Comparison of ENCODE assay signal across 12 mouse cellular contexts in genomic region chr19:47891562-47892312, GRCm38 (mm10). TPM values are rescaled to one million over a fixed set of nuclear protein-coding genes. Genes with fewer than 3 reads are reported as not detected.
DNase-seq lines count a peak whose midpoint lies in the region; ATAC-seq lines count a peak whose summit lies in the region.
"Had no signal": no experiment of that assay in that cellular context is flagged by ENCODE, and none has a peak within 500 bp of the region (broad histone marks: within the 10 kb centered on the region; RNA-seq: fewer than 3 reads in every experiment).

No protein-coding gene starts in this region.

- WGBS in embryonic facial prominence, embryonic 13.5 days, result 89% methylated on average over 11 of the region's 11 CpGs
- WGBS in embryonic facial prominence, embryonic 10.5 days, result 86% methylated on average over 11 of the region's 11 CpGs
- WGBS in heart, embryonic 12.5 days, result 68% methylated on average over 11 of the region's 11 CpGs

- H3K9ac ChIP-seq in embryonic facial prominence, embryonic 13.5 days, result no peak overlapping the region
- H3K9ac ChIP-seq in heart, embryonic 12.5 days, result no peak overlapping the region
- H3K9ac ChIP-seq: liver, embryonic 15.5 days; neural tube, embryonic 12.5 days had no signal

- no peak for DNase-seq in embryonic facial prominence, embryonic 10.5 days (ENCODE audit: low spot score)
- DNase-seq in kidney, adult 8-10 months, result peak; percentile 51 to 52
- peak; percentile 54 for DNase-seq in lung, postnatal 36 days
- no peak for DNase-seq in liver
- no peak for DNase-seq in yolk sac, embryonic 10.5 days (ENCODE audit: low spot score)
- DNase-seq in layer of hippocampus, postnatal 25 days (ENCODE audit: extremely low spot score in 1 of 2, low spot score in 1 of 2), result no peak
- DNase-seq: cerebellum, postnatal 14 days had no signal

- H3K36me3 ChIP-seq in embryonic facial prominence, embryonic 13.5 days, result peaks cover 38% of the 10 kb centered on the region
- H3K36me3 ChIP-seq in embryonic facial prominence, embryonic 10.5 days (replicated peaks), result peaks cover 43% of the 10 kb centered on the region
- peaks cover 41% of the 10 kb centered on the region for H3K36me3 ChIP-seq in heart, embryonic 12.5 days

- H3K4me3 ChIP-seq in embryonic facial prominence, embryonic 13.5 days, result no peak overlapping the region
- no peak overlapping the region for H3K4me3 ChIP-seq in embryonic facial prominence, embryonic 10.5 days
- no peak overlapping the region for H3K4me3 ChIP-seq in heart, embryonic 12.5 days
- H3K4me3 ChIP-seq: forebrain, embryonic 10.5 days; liver, embryonic 15.5 days; neural tube, embryonic 12.5 days had no signal

- H3K4me2 ChIP-seq in embryonic facial prominence, embryonic 13.5 days, result no peak overlapping the region
- no peak overlapping the region for H3K4me2 ChIP-seq in heart, embryonic 12.5 days
- H3K4me2 ChIP-seq: neural tube, embryonic 12.5 days had no signal

- no peak for ATAC-seq in embryonic facial prominence, embryonic 13.5 days (ENCODE audit: insufficient number of reproducible peaks, insufficient read depth, low FRiP score, low TSS enrichment, low read depth)
- ATAC-seq in heart, embryonic 12.5 days (ENCODE audit: insufficient number of reproducible peaks, low FRiP score), result 0 out of 2 replicates have a peak, but pooled peaks have one; percentile 22

- H3K4me1 ChIP-seq in embryonic facial prominence, embryonic 13.5 days, result peaks cover 13% of the 10 kb centered on the region; the same call in 1 of the 2 replicates
- H3K4me1 ChIP-seq in embryonic facial prominence, embryonic 10.5 days, result 0 out of 2 replicates have a peak, but pooled peaks cover 2% of the 10 kb centered on the region
- H3K4me1 ChIP-seq in heart, embryonic 12.5 days (replicated peaks), result peaks cover 30% of the 10 kb centered on the region
- H3K4me1 ChIP-seq: forebrain, embryonic 10.5 days; liver, embryonic 15.5 days had no signal

- 0 out of 2 replicates have a peak overlapping the region, but pooled peaks have one; percentile 11 for H3K27ac ChIP-seq in embryonic facial prominence, embryonic 13.5 days
- H3K27ac ChIP-seq in embryonic facial prominence, embryonic 10.5 days (replicated peaks), result no peak overlapping the region
- no peak overlapping the region for H3K27ac ChIP-seq in heart, embryonic 12.5 days (ENCODE audit: poor library complexity, severe bottlenecking)
- H3K27ac ChIP-seq: forebrain, embryonic 10.5 days; liver, embryonic 15.5 days; neural tube, embryonic 12.5 days had no signal

- no peaks in the 10 kb centered on the region for H3K9me3 ChIP-seq in embryonic facial prominence, embryonic 13.5 days
- no peaks in the 10 kb centered on the region for H3K9me3 ChIP-seq in embryonic facial prominence, embryonic 10.5 days
- H3K9me3 ChIP-seq in heart, embryonic 12.5 days (replicated peaks), result no peaks in the 10 kb centered on the region
- H3K9me3 ChIP-seq: forebrain, embryonic 10.5 days; liver, embryonic 15.5 days; neural tube, embryonic 12.5 days had no signal

- no peaks in the 10 kb centered on the region for H3K27me3 ChIP-seq in embryonic facial prominence, embryonic 13.5 days
- no peaks in the 10 kb centered on the region for H3K27me3 ChIP-seq in embryonic facial prominence, embryonic 10.5 days (replicated peaks; ENCODE audit: low read depth, poor library complexity, severe bottlenecking)
- no peaks in the 10 kb centered on the region for H3K27me3 ChIP-seq in heart, embryonic 12.5 days (replicated peaks)
- H3K27me3 ChIP-seq: liver, embryonic 15.5 days; neural tube, embryonic 12.5 days had no signal

RNA-seq across cellular contexts. Expression of gene Gsto2, which starts 26.4 kb away (rescaled TPM):
- 1.5 and 2.4 TPM in 2 replicates for polyA plus RNA-seq in embryonic facial prominence, embryonic 13.5 days (2015; fragmentation: Nextera tagmentation; extraction: Ambion mirVana)
- polyA plus RNA-seq in embryonic facial prominence, embryonic 10.5 days (2016; fragmentation: Nextera tagmentation; extraction: Ambion mirVana), result 0.74 and 1.0 TPM in 2 replicates
- 0.76 and 1.3 TPM in 2 replicates for polyA plus RNA-seq in heart, embryonic 12.5 days (2016; fragmentation: Nextera tagmentation; extraction: Ambion mirVana)
- 1 to 10 TPM; 2.2 to 2.4 TPM for total RNA-seq in layer of hippocampus, postnatal 25 days (2021)

RNA-seq across cellular contexts. Expression of gene Cfap43, which starts 27.4 kb away (rescaled TPM):
- polyA plus RNA-seq in embryonic facial prominence, embryonic 13.5 days (2015; fragmentation: Nextera tagmentation; extraction: Ambion mirVana), result 0.20 and 0.29 TPM in 2 replicates
- 0.02 and 0.08 TPM in 2 replicates for polyA plus RNA-seq in embryonic facial prominence, embryonic 10.5 days (2016; fragmentation: Nextera tagmentation; extraction: Ambion mirVana)
- 0.10 and 0.19 TPM in 2 replicates for polyA plus RNA-seq in heart, embryonic 12.5 days (2016; fragmentation: Nextera tagmentation; extraction: Ambion mirVana)
- total RNA-seq in layer of hippocampus, postnatal 25 days (2021), result 1 to 10 TPM in 1 of 2 experiments, under 1 TPM in 1; 0.74 to 1.3 TPM

RNA-seq across cellular contexts. Expression of gene Itprip, which starts 27.4 kb away (rescaled TPM):
- polyA plus RNA-seq in embryonic facial prominence, embryonic 13.5 days (2015; fragmentation: Nextera tagmentation; extraction: Ambion mirVana), result 14.4 and 16.5 TPM in 2 replicates
- polyA plus RNA-seq in embryonic facial prominence, embryonic 10.5 days (2016; fragmentation: Nextera tagmentation; extraction: Ambion mirVana), result 19.9 and 21.4 TPM in 2 replicates
- 24.4 and 25.5 TPM in 2 replicates for polyA plus RNA-seq in heart, embryonic 12.5 days (2016; fragmentation: Nextera tagmentation; extraction: Ambion mirVana)
- 1 to 10 TPM; 1.0 to 1.2 TPM for total RNA-seq in layer of hippocampus, postnatal 25 days (2021)

RNA-seq across cellular contexts. Expression of gene Gsto1, which starts 37.0 kb away (rescaled TPM):
- polyA plus RNA-seq in embryonic facial prominence, embryonic 13.5 days (2015; fragmentation: Nextera tagmentation; extraction: Ambion mirVana), result 138 and 149 TPM in 2 replicates
- 189 and 190 TPM in 2 replicates for polyA plus RNA-seq in embryonic facial prominence, embryonic 10.5 days (2016; fragmentation: Nextera tagmentation; extraction: Ambion mirVana)
- polyA plus RNA-seq in heart, embryonic 12.5 days (2016; fragmentation: Nextera tagmentation; extraction: Ambion mirVana), result 81.4 and 84.0 TPM in 2 replicates
- 10 to 100 TPM; 55.2 to 63.5 TPM for total RNA-seq in layer of hippocampus, postnatal 25 days (2021)

RNA-seq across cellular contexts. Expression of gene Cfap58, which starts 45.7 kb away (rescaled TPM):
- 0.17 and 0.39 TPM in 2 replicates for polyA plus RNA-seq in embryonic facial prominence, embryonic 13.5 days (2015; fragmentation: Nextera tagmentation; extraction: Ambion mirVana)
- polyA plus RNA-seq in embryonic facial prominence, embryonic 10.5 days (2016; fragmentation: Nextera tagmentation; extraction: Ambion mirVana), result not detected in 2 replicates
- polyA plus RNA-seq in heart, embryonic 12.5 days (2016; fragmentation: Nextera tagmentation; extraction: Ambion mirVana), result not detected in 2 replicates
- under 1 TPM; 0.39 to 0.59 TPM for total RNA-seq in layer of hippocampus, postnatal 25 days (2021)
- polyA plus RNA-seq: forebrain, embryonic 10.5 days; liver, embryonic 15.5 days had no signal

Comparison
In these comparisons a context has a peak if more than half of its experiments do, and no peak if none do; other contexts are left out.
1. DNase-seq: peak in kidney, adult 8-10 months (2 of 2) and lung, postnatal 36 days (single experiment); none in embryonic facial prominence, embryonic 10.5 days (single experiment), liver (single experiment), yolk sac, embryonic 10.5 days (single experiment) and layer of hippocampus, postnatal 25 days (0 of 2).